Mouse (Mus musculus): ENCODE measurements around the gene Rsph1. TPM values are rescaled to one million over a fixed set of nuclear protein-coding genes. Genes with fewer than 3 reads are reported as not detected.

Rsph1 gene
- polyA plus RNA-seq (2014; fragmentation: Nextera tagmentation; extraction: Ambion mirVana): 0.40 and 0.88 TPM in 2 replicates

GRCm38 (mm10) chr17:31276922-31277918, at the start of gene Rsph1:
Gene Rsph1 (minus strand): TSS chr17:31277383.
- H3K4me3 ChIP-seq (ENCODE audit: low read depth, low read length): peak within 1 kb of the TSS; percentile 44
- peak; percentile 76 for DNase-seq (ENCODE audit: low spot score)
- WGBS: 11% methylated on average over 44 of the region's 44 CpGs
- no peaks in the 10 kb centered on the region for H3K36me3 ChIP-seq (ENCODE audit: control insufficient read depth, insufficient read depth, low read length)
- peak within 1 kb of the TSS; percentile 80 for H3K4me2 ChIP-seq
- no peaks in the 10 kb centered on the region for H3K9me3 ChIP-seq (ENCODE audit: control insufficient read depth, low read length)
- H3K9ac ChIP-seq (ENCODE audit: low read depth, low read length): peak within 1 kb of the TSS; percentile 21; the same call in 1 of the 2 replicates
- peaks cover 2% of the 10 kb centered on the region; the same call in 1 of the 2 replicates for H3K4me1 ChIP-seq (replicated peaks; ENCODE audit: control insufficient read depth, insufficient read depth, low read length)
- no peaks in the 10 kb centered on the region for H3K27me3 ChIP-seq (replicated peaks; ENCODE audit: control insufficient read depth, insufficient read depth, low read length)
- ATAC-seq (replicated peaks; ENCODE audit: low FRiP score): peak; percentile 43; the same call in 1 of the 2 replicates
- no peak within 1 kb of the TSS for H3K27ac ChIP-seq (ENCODE audit: low read depth, low read length)

GRCm38 (mm10) chr17:31326220-31326852, 49.2 kb upstream of the Rsph1 start:
- H3K27me3 ChIP-seq (replicated peaks; ENCODE audit: control insufficient read depth, insufficient read depth, low read length): no peaks in the 10 kb centered on the region
- H3K9ac ChIP-seq (ENCODE audit: low read depth, low read length): no peak overlapping the region
- H3K27ac ChIP-seq (ENCODE audit: low read depth, low read length): no peak overlapping the region
- no peak overlapping the region for H3K4me2 ChIP-seq
- DNase-seq (ENCODE audit: low spot score) (no peak), ATAC-seq (replicated peaks; ENCODE audit: low FRiP score) (no peak)
- WGBS: 57% methylated on average over 9 of the region's 9 CpGs
- H3K4me3 ChIP-seq (ENCODE audit: low read depth, low read length): no peak overlapping the region
- H3K36me3 ChIP-seq (ENCODE audit: control insufficient read depth, insufficient read depth, low read length): no peaks in the 10 kb centered on the region
- no peaks in the 10 kb centered on the region for H3K9me3 ChIP-seq (ENCODE audit: control insufficient read depth, low read length)
- peaks cover 17% of the 10 kb centered on the region for H3K4me1 ChIP-seq (replicated peaks; ENCODE audit: control insufficient read depth, insufficient read depth, low read length)

- ATAC-seq (replicated peaks; ENCODE audit: low FRiP score) (no peak), DNase-seq (ENCODE audit: low spot score) (no peak)
- H3K4me2 ChIP-seq: no peak overlapping the region
- no peaks in the 10 kb centered on the region for H3K9me3 ChIP-seq (ENCODE audit: control insufficient read depth, low read length)
- peaks cover 17% of the 10 kb centered on the region for H3K4me1 ChIP-seq (replicated peaks; ENCODE audit: control insufficient read depth, insufficient read depth, low read length)
- no peak overlapping the region for H3K4me3 ChIP-seq (ENCODE audit: low read depth, low read length)
- H3K27ac ChIP-seq (ENCODE audit: low read depth, low read length): no peak overlapping the region
- H3K9ac ChIP-seq (ENCODE audit: low read depth, low read length): no peak overlapping the region
- no peaks in the 10 kb centered on the region for H3K36me3 ChIP-seq (ENCODE audit: control insufficient read depth, insufficient read depth, low read length)
- H3K27me3 ChIP-seq (replicated peaks; ENCODE audit: control insufficient read depth, insufficient read depth, low read length): no peaks in the 10 kb centered on the region
- 56% methylated on average over 13 of the region's 13 CpGs for WGBS
These were observed 48.5 kb upstream of the Rsph1 start for GRCm38 (mm10) chr17:31325451-31326219.

- Histone ChIP-seq H3K36me3 (ENCODE audit: control insufficient read depth, insufficient read depth, low read length) (no peaks in the 10 kb centered on the region), H3K9me3 (ENCODE audit: control insufficient read depth, low read length) (no peaks in the 10 kb centered on the region), H3K27me3 (replicated peaks; ENCODE audit: control insufficient read depth, insufficient read depth, low read length) (no peaks in the 10 kb centered on the region), H3K4me3 (ENCODE audit: low read depth, low read length) (no peak overlapping the region), H3K4me2 (no peak overlapping the region), H3K27ac (ENCODE audit: low read depth, low read length) (no peak overlapping the region), H3K9ac (ENCODE audit: low read depth, low read length) (no peak overlapping the region), H3K4me1 (replicated peaks; ENCODE audit: control insufficient read depth, insufficient read depth, low read length) (peaks cover 18% of the 10 kb centered on the region)
- DNase-seq (ENCODE audit: low spot score) (no peak), ATAC-seq (replicated peaks; ENCODE audit: low FRiP score) (no peak)
- 89% methylated on average over 8 of the region's 8 CpGs for WGBS
These were observed 47.0 kb upstream of the Rsph1 start for GRCm38 (mm10) chr17:31324227-31324626.

GRCm38 (mm10) chr17:31323379-31323778, 46.2 kb upstream of the Rsph1 start:
- no peaks in the 10 kb centered on the region for H3K27me3 ChIP-seq (replicated peaks; ENCODE audit: control insufficient read depth, insufficient read depth, low read length)
- DNase-seq (ENCODE audit: low spot score): no peak
- no peak overlapping the region for H3K4me3 ChIP-seq (ENCODE audit: low read depth, low read length)
- no peaks in the 10 kb centered on the region for H3K9me3 ChIP-seq (ENCODE audit: control insufficient read depth, low read length)
- H3K27ac ChIP-seq (ENCODE audit: low read depth, low read length): no peak overlapping the region
- 74% methylated on average over 4 of the region's 4 CpGs for WGBS
- H3K9ac ChIP-seq (ENCODE audit: low read depth, low read length): no peak overlapping the region
- H3K36me3 ChIP-seq (ENCODE audit: control insufficient read depth, insufficient read depth, low read length): no peaks in the 10 kb centered on the region
- peaks cover 20% of the 10 kb centered on the region for H3K4me1 ChIP-seq (replicated peaks; ENCODE audit: control insufficient read depth, insufficient read depth, low read length)
- ATAC-seq (replicated peaks; ENCODE audit: low FRiP score): no peak
- no peak overlapping the region for H3K4me2 ChIP-seq

- no peaks in the 10 kb centered on the region for H3K36me3 ChIP-seq (ENCODE audit: control insufficient read depth, insufficient read depth, low read length)
- no peak overlapping the region for H3K4me2 ChIP-seq
- H3K4me3 ChIP-seq (ENCODE audit: low read depth, low read length): no peak overlapping the region
- WGBS: 87% methylated on average over 4 of the region's 4 CpGs
- no peak overlapping the region for H3K9ac ChIP-seq (ENCODE audit: low read depth, low read length)
- no peak overlapping the region for H3K27ac ChIP-seq (ENCODE audit: low read depth, low read length)
- H3K27me3 ChIP-seq (replicated peaks; ENCODE audit: control insufficient read depth, insufficient read depth, low read length): no peaks in the 10 kb centered on the region
- DNase-seq (ENCODE audit: low spot score) (no peak), ATAC-seq (replicated peaks; ENCODE audit: low FRiP score) (no peak)
- no peaks in the 10 kb centered on the region for H3K9me3 ChIP-seq (ENCODE audit: control insufficient read depth, low read length)
- H3K4me1 ChIP-seq (replicated peaks; ENCODE audit: control insufficient read depth, insufficient read depth, low read length): peaks cover 20% of the 10 kb centered on the region
These were observed 45.3 kb upstream of the Rsph1 start for GRCm38 (mm10) chr17:31322446-31322845.

- H3K4me3 ChIP-seq (ENCODE audit: low read depth, low read length): no peak overlapping the region
- ATAC-seq (replicated peaks; ENCODE audit: low FRiP score) (no peak), DNase-seq (ENCODE audit: low spot score) (no peak)
- H3K36me3 ChIP-seq (ENCODE audit: control insufficient read depth, insufficient read depth, low read length): no peaks in the 10 kb centered on the region
- H3K4me1 ChIP-seq (replicated peaks; ENCODE audit: control insufficient read depth, insufficient read depth, low read length): peaks cover 18% of the 10 kb centered on the region
- H3K9me3 ChIP-seq (ENCODE audit: control insufficient read depth, low read length): no peaks in the 10 kb centered on the region
- H3K4me2 ChIP-seq: no peak overlapping the region
- H3K27ac ChIP-seq (ENCODE audit: low read depth, low read length): no peak overlapping the region
- H3K27me3 ChIP-seq (replicated peaks; ENCODE audit: control insufficient read depth, insufficient read depth, low read length): no peaks in the 10 kb centered on the region
- 84% methylated on average over 12 of the region's 12 CpGs for WGBS
- H3K9ac ChIP-seq (ENCODE audit: low read depth, low read length): no peak overlapping the region
These were observed 44.2 kb upstream of the Rsph1 start for GRCm38 (mm10) chr17:31321425-31321824.
